Mouse (Mus musculus) adrenal gland, adult 18-20 months (tissue): Measurements from ENCODE around the gene Kcnmb2. TPM values are rescaled to one million over a fixed set of nuclear protein-coding genes. Genes with fewer than 3 reads are reported as not detected.

Source experiments
- DNase-seq, 2 experiments: peaks; one replicate each; pipeline ENCODE4 v3.0.0; 2021 to 2022; ENCODE audit warnings: low spot score in 2 of 2
- total RNA-seq, 2 experiments: library from RNA; stranded (reverse); gene quantifications; 1 replicate in 1 of 2; 2 replicates in 1 of 2; pipeline ENCODE4 v1.2.3; 2021

The Kcnmb2 gene
- total RNA-seq, 2 experiments from 2014 or later: 5.0 to 7.5 TPM

GRCm38 (mm10) chr3:32011566-32011965, 109.3 kb downstream of the Kcnmb2 start:
- no peak for DNase-seq

- DNase-seq: no peak
These were observed 110.1 kb downstream of the Kcnmb2 start for GRCm38 (mm10) chr3:32012205-32012931.

GRCm38 (mm10) chr3:32020981-32021380, 118.7 kb downstream of the Kcnmb2 start:
- DNase-seq: peak in 1 of 2 experiments; percentile 7

- DNase-seq: no peak
These were observed 127.2 kb downstream of the Kcnmb2 start for GRCm38 (mm10) chr3:32029375-32030050.

GRCm38 (mm10) chr3:32032381-32032780, 130.1 kb downstream of the Kcnmb2 start:
- no peak for DNase-seq

- DNase-seq: no peak
These were observed 141.5 kb downstream of the Kcnmb2 start for GRCm38 (mm10) chr3:32043814-32044213.

- DNase-seq: no peak
These were observed 146.5 kb downstream of the Kcnmb2 start for GRCm38 (mm10) chr3:32048777-32049176.

- DNase-seq: no peak
These were observed 150.3 kb downstream of the Kcnmb2 start for GRCm38 (mm10) chr3:32052596-32052995.

GRCm38 (mm10) chr3:32053610-32054241, 151.4 kb downstream of the Kcnmb2 start:
- no peak for DNase-seq

- no peak for DNase-seq
These were observed 157.8 kb downstream of the Kcnmb2 start for GRCm38 (mm10) chr3:32059888-32060656.

GRCm38 (mm10) chr3:32062685-32063084, 160.4 kb downstream of the Kcnmb2 start:
- no peak for DNase-seq

- no peak for DNase-seq
These were observed 161.0 kb downstream of the Kcnmb2 start for GRCm38 (mm10) chr3:32063312-32063711.

- no peak for DNase-seq
These were observed 165.0 kb downstream of the Kcnmb2 start for GRCm38 (mm10) chr3:32067004-32067935.

- DNase-seq: peak; percentile 37 to 65
These were observed 171.6 kb downstream of the Kcnmb2 start for GRCm38 (mm10) chr3:32073881-32074280.

- no peak for DNase-seq
These were observed 186.5 kb downstream of the Kcnmb2 start for GRCm38 (mm10) chr3:32088762-32089161.

GRCm38 (mm10) chr3:32101391-32101790, 199.1 kb downstream of the Kcnmb2 start:
- DNase-seq: no peak

- DNase-seq: no peak
These were observed 217.5 kb downstream of the Kcnmb2 start for GRCm38 (mm10) chr3:32119851-32120250.

GRCm38 (mm10) chr3:32121731-32122130, 219.4 kb downstream of the Kcnmb2 start:
- no peak for DNase-seq

GRCm38 (mm10) chr3:32125431-32125830, 223.1 kb downstream of the Kcnmb2 start:
- no peak for DNase-seq

- DNase-seq: no peak
These were observed 226.1 kb downstream of the Kcnmb2 start for GRCm38 (mm10) chr3:32128391-32128790.
